Mouse (Mus musculus) heart, adult 8-10 months (tissue): Measurements from ENCODE around the gene Gm11639. TPM values are rescaled to one million over a fixed set of nuclear protein-coding genes. Genes with fewer than 3 reads are reported as not detected.

Source experiments
- DNase-seq: peaks from one replicate; pipeline ENCODE4 v3.0.0; 2022; ENCODE audit warnings: low spot score
- total RNA-seq, 4 experiments: library from RNA; stranded (reverse); gene quantifications; 2 replicates each; pipeline ENCODE4 v1.2.4; 2022

Gene Gm11639
- under 1 TPM; 0.03 TPM for total RNA-seq

- DNase-seq = no peak
Observed at GRCm38 (mm10) chr11:104685548-104685947, at the start of gene Gm11639. Gene Gm11639 (plus strand): TSS chr11:104685707.

- no peak for DNase-seq
Observed at GRCm38 (mm10) chr11:104637010-104637409, 48.5 kb upstream of the Gm11639 start.

DNA sequence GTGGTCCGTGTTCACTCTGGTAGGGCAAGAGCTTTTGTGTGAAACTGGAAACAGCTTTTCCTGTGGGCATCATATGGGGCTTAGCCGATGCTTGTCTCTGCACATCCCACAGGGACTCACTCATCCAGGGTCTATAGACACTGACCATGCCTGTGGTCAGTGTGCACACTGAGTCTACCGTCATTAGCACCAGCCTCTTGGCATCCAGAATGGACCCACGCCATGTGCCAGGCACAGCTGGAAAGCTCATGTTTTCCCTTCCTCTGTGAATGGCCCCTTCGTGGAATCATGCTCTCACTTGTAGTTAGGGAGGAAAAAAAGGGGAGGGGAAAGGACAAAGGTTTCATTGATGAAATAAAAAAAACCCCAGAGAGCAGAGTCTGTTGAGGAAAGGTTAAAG, 47.5 kb upstream of the Gm11639 start:
- DNase-seq = no peak

DNA sequence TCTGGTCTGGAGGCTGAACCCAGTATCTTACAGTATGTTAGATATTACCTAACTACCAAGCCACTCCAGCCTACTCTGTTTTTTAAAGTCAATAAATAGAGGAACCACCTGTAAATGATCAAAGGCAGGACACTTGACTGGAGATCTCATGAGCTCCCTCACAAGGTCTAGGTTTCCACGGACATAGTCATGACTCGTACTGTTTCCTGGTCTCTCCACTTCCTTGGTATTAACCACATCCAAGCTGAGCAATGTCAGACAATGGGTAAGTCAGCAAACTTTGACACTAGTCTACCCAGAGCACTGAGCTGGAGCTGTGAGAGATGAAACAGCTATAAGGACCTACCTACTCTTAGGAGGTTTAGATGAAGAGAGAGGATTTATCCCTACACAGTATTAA, 46.6 kb upstream of the Gm11639 start:
- no peak for DNase-seq

- DNase-seq = no peak
Observed at GRCm38 (mm10) chr11:104639634-104640033, 45.9 kb upstream of the Gm11639 start.

DNA sequence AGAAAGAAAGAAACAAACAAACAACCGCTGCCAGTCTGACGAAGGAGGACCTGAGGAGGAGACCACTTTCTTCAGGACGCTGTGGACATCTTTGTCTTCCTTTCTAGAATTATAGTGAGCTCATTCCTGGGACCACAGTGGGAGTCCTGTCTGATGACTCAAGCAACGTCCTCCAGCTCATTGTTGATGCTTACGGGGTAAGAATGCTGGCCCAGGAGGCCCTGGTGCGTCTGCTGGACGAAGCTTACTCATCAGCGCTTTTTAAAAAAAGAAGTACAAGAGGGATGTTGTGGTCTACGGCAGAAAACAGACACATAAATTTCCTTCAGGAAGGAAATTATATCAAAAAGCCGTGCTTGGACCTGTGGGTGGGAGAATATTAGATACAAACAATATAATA, 44.6 kb upstream of the Gm11639 start:
- DNase-seq = no peak

DNA sequence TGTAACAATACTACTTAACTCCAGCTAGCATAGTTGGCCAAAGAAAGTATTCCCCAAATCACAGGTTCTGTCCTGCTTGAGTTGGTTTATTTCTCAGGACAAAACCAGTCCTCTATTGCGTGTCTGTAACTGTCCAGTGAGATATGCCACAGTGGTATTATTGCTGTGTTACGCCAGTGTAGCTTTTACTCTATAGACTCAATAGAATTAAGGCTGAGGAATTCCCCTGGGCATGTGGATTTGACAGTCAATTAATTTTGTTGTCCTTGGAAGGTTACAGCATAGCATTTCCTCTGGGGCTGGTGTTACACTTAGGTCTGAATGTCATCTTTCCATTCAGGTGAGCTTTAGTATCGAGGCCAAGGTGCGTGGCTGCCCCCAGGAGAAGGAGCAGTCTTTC, 42.3 kb upstream of the Gm11639 start:
- DNase-seq = no peak

DNA sequence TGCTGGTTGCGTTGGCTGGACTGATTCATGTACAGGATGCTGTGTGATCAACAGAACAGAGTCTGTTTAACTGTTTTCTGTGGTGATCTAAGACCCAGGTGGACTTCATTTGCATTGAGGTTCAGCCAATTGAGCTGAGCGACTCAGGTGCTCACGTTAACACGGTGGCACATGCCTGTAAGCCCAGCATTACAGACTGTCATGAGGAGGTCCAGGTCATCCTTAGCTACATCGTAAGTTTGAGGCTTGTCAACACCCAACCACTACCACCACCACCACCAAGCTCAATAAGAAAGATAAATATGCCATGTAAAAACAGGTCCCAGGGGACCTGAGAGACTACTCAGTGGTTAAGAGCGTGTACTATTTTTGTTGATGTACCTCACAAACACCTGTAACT, 40.1 kb upstream of the Gm11639 start:
- DNase-seq = no peak

GRCm38 (mm10) chr11:104646173-104646572, 39.3 kb upstream of the Gm11639 start:
- DNase-seq = no peak

GRCm38 (mm10) chr11:104646611-104647010, 38.9 kb upstream of the Gm11639 start:
- DNase-seq = no peak

- DNase-seq = no peak
Observed at GRCm38 (mm10) chr11:104647188-104647867, 38.2 kb upstream of the Gm11639 start.

DNA sequence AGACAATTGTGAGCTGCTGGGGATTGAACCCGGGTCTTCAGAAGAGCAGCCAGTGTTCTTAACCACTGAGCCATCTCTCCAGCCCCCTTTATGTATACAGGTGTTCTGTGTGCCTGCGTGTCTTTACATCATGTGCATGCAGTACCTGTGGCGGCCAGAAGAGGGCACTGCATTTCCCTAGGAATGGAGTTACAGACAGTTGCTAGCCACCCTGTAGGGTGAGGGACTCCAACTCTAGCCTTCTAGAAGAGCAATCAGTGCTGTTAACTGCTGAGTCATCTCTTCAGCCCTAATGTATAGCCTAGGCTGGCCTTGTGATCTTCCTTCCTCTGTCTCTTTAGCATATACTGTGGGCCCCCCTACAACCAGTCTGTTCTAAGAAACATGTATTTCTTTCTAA, 36.9 kb upstream of the Gm11639 start:
- DNase-seq = no peak

- DNase-seq = no peak
Observed at GRCm38 (mm10) chr11:104660599-104660998, 24.9 kb upstream of the Gm11639 start.

DNA sequence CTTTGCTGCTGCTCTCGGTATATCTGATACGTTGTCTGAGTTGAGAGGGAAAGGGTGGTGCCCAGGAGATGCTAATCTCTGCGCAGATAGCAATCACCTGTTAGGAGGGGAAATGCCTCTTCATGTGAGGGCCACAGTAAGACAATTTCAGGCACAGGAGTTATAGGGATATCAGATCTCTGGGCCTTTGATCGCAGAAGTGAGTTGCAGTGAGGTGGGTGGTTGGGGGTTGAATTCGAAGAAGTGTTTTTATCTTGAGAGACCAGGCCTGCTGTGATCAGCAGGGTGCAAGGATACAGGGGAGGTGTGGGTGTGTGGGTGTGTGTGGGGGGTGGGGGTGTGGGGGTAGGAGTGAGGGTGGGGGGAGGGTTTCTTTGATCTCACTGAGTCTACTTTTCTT, 24.4 kb upstream of the Gm11639 start:
- DNase-seq = no peak

- DNase-seq = no peak
Observed at GRCm38 (mm10) chr11:104661531-104662205, 23.8 kb upstream of the Gm11639 start.

- no peak for DNase-seq
Observed at GRCm38 (mm10) chr11:104662573-104662972, 22.9 kb upstream of the Gm11639 start.

- no peak for DNase-seq
Observed at GRCm38 (mm10) chr11:104663241-104663877, 22.1 kb upstream of the Gm11639 start.

DNA sequence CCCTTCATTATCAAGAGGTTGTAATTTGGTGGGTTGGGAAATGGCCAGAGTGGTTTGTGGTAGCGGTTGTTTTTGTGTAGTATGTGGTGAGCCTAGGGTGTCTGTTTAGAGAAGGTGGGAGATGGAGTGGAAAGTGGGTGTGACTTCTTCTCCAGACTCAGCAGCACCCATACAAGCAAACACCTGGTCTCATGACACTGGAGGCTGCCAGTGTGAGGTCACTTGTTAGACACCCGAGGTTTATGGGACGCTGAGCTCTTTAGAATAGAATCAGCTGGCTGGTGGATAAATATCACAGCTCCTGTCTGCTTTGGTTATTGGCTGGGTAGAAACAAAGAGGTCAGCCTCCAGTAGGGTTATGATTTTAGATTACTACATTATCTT, 21.6 kb upstream of the Gm11639 start:
- DNase-seq = no peak

DNA sequence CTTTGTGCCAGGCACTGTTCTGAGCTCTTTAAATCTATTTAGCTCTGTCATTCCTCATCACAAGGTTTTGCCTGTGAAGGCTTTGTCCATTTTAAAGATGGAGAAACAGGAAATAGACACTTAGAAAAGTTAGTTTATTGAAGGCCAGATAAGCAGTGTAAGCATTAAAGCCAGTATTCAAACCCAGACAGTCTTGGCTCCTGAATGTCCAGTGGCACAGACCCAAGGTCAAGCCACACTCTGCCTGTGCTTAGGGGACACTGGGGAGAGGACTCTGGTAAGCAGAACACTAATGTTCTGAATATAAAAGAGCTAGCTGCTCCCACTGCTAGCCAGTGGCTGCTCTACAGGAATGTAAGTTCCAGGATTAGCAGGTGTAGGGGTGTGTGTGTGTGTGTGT, 21.1 kb upstream of the Gm11639 start:
- DNase-seq = no peak

DNA sequence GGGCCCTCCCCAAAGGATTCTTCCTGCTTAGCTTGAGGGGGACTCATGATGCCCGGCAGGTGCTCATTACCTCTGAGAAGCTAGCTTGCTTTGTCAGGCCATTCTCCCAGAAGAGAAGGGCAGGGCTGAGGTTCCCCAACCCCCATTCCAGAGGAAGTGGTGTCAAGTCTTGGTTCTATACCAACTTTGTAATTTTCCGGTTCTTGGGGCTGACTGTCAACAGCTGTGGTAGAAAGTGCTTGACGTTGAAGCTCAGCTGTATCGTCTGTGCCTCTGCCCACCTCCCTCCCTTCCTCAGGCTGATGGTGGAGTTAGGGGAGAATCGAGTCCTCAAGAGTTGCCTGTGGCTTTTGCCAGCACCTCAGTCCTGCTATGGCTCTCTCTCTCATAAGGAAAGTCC, 18.1 kb upstream of the Gm11639 start:
- DNase-seq = no peak

GRCm38 (mm10) chr11:104673412-104673811, 12.1 kb upstream of the Gm11639 start:
- no peak for DNase-seq

DNA sequence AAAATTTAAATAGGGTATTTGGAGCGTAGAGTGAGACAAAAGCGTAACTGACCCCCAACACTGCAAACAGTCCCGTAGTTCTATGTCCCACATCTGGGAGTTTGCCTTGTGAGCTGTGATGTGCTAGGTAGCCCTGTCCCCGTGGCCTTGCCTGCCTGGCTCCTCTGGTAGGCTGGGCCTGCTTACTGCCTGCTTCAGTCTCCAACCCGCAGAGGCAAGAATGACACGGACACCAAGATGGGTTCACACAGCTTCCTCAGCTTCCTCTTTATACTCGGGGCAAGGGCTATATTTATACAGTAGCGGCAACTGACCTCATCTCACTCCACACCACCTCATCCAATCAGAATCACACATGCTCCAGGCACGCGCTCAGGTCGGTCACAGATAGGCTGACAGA, 10.7 kb upstream of the Gm11639 start:
- no peak for DNase-seq

GRCm38 (mm10) chr11:104693235-104693634, 7.7 kb downstream of the Gm11639 start:
- DNase-seq = no peak
